Mouse (Mus musculus): Measurements from ENCODE around the gene Sdccag8. TPM values are rescaled to one million over a fixed set of nuclear protein-coding genes. Genes with fewer than 3 reads are reported as not detected.

Gene Sdccag8
- polyA plus RNA-seq (2017; shearing (Covaris generic)) = 31.1 TPM

DNA sequence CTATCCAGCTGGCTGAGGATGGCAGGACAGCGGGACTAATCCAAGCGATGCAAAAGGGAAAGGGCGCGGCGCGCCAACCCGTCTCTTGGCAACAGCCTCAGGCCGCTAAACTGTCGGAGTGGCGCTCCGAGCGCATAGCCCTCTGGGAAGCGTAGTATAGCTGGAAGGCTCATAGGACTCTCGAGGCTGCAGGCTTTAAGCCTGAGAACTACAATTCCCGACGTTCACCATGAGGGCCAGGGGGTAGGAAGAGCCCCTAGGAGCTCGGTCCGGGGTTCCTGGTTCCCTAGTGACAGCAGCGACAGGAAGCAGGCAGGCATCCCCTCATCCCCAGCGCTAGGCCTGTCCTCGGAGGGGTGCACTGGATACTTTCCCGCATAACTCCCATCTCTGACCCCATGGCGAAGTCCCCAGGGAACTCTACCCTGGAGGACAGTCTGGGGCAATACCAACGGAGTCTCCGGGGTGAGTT is at the start of gene Sdccag8:
Sdccag8 (plus strand) TSS at position 70 of the 472 bp plus-strand sequence.

DNA sequence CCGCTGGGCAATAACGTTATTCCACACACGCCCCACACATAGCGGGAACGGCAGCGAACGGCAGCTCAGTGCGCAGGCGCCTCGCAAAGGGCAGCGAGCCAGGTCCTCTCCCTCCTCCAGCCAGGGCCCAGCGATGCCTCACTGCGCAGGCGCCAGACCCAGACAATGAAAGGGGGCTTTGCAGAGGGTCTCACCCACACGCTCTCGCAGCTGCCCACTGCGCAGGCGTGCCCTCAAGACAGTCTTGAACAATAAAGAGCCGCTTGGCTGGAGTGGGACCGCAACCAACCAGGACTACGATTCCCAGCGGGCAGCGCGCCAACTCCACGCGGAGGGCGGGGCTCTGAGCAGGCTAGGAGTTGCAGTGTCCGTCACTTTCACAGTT is 432 bp upstream of the Sdccag8 start, which contains the start of gene Cep170:
Cep170 (minus strand) TSS at position 32 of the 385 bp plus-strand sequence.

Other genes starting within 250 kb of the Sdccag8 start
- 36.5 TPM for gene Cep170, start 593 bp upstream of the Sdccag8 start, polyA plus RNA-seq (2017; shearing (Covaris generic))